Mouse (Mus musculus): ENCODE measurements around the gene Cnksr3. TPM values are rescaled to one million over a fixed set of nuclear protein-coding genes. Genes with fewer than 3 reads are reported as not detected.
A peak's percentile ranks its signal among the peaks of the same experiment; 100 is the strongest.

Cnksr3 gene
- 2.4 and 3.5 TPM in 2 replicates for total RNA-seq (2014; rRNA removed)
- 1.8 and 2.0 TPM in 2 replicates for polyA plus RNA-seq (2015; fragmentation: Nextera tagmentation; extraction: Ambion mirVana)

GRCm38 (mm10) chr10:7211696-7212482, at the start of gene Cnksr3:
Gene Cnksr3 (minus strand): TSS chr10:7212237.
- TF ChIP-seq CTCF (IDR thresholded peaks at IDR 0.05; ENCODE audit: low read depth): no peak
- Histone ChIP-seq H3K4me1 (ENCODE audit: insufficient read depth) (peaks cover 8% of the 10 kb centered on the region; the same call in 1 of the 2 replicates), H3K9me3 (ENCODE audit: low read length) (no peaks in the 10 kb centered on the region), H3K4me2 (ENCODE audit: low read depth) (peak within 1 kb of the TSS; percentile 100), H3K27ac (ENCODE audit: low read depth, low read length) (peak within 1 kb of the TSS; percentile 79), H3K36me3 (ENCODE audit: insufficient read depth) (no peaks in the 10 kb centered on the region), H3K9ac (peak within 1 kb of the TSS; percentile 55), H3K27me3 (ENCODE audit: insufficient read depth, low read length) (no peaks in the 10 kb centered on the region), H3K4me3 (ENCODE audit: low read depth, low read length) (peak within 1 kb of the TSS; percentile 63)
- WGBS: under 1% methylated on average over 72 of the region's 74 CpGs
- ATAC-seq: peak; percentile 90
- DNase-seq: peak; percentile 91

- no peak overlapping the region for H3K4me3 ChIP-seq (ENCODE audit: low read depth, low read length)
- DNase-seq (no peak), ATAC-seq (no peak)
- no peak overlapping the region for H3K27ac ChIP-seq (ENCODE audit: low read depth, low read length)
- WGBS: 57% methylated on average over 10 of the region's 10 CpGs
- H3K36me3 ChIP-seq (ENCODE audit: insufficient read depth): no peaks in the 10 kb centered on the region
- no peak overlapping the region for H3K4me2 ChIP-seq (ENCODE audit: low read depth)
- H3K9me3 ChIP-seq (ENCODE audit: low read length): no peaks in the 10 kb centered on the region
- TF ChIP-seq CTCF (IDR thresholded peaks at IDR 0.05; ENCODE audit: low read depth): no peak
- no peaks in the 10 kb centered on the region for H3K4me1 ChIP-seq (ENCODE audit: insufficient read depth)
- H3K27me3 ChIP-seq (ENCODE audit: insufficient read depth, low read length): no peaks in the 10 kb centered on the region
- H3K9ac ChIP-seq: no peak overlapping the region
These were observed 48.4 kb upstream of the Cnksr3 start for GRCm38 (mm10) chr10:7260166-7261108.

GRCm38 (mm10) chr10:7258607-7259006, 46.6 kb upstream of the Cnksr3 start:
- TF ChIP-seq CTCF (IDR thresholded peaks at IDR 0.05; ENCODE audit: low read depth): no peak
- Histone ChIP-seq H3K36me3 (ENCODE audit: insufficient read depth) (no peaks in the 10 kb centered on the region), H3K9me3 (ENCODE audit: low read length) (no peaks in the 10 kb centered on the region), H3K4me2 (ENCODE audit: low read depth) (no peak overlapping the region), H3K4me3 (ENCODE audit: low read depth, low read length) (no peak overlapping the region), H3K27ac (ENCODE audit: low read depth, low read length) (no peak overlapping the region), H3K27me3 (ENCODE audit: insufficient read depth, low read length) (no peaks in the 10 kb centered on the region), H3K9ac (no peak overlapping the region), H3K4me1 (ENCODE audit: insufficient read depth) (no peaks in the 10 kb centered on the region)
- 92% methylated on average over 5 of the region's 5 CpGs for WGBS
- DNase-seq (no peak), ATAC-seq (no peak)

- H3K9ac ChIP-seq: no peak overlapping the region
- no peak for TF ChIP-seq CTCF (IDR thresholded peaks at IDR 0.05; ENCODE audit: low read depth)
These were observed 38.4 kb upstream of the Cnksr3 start for GRCm38 (mm10) chr10:7250455-7250854.

GRCm38 (mm10) chr10:7234601-7235000, 22.6 kb upstream of the Cnksr3 start:
- no peaks in the 10 kb centered on the region for H3K9me3 ChIP-seq (ENCODE audit: low read length)
- no peak overlapping the region for H3K4me2 ChIP-seq (ENCODE audit: low read depth)
- no peak overlapping the region for H3K9ac ChIP-seq
- WGBS: 34% methylated on average over 3 of the region's 5 CpGs
- ATAC-seq (no peak), DNase-seq (no peak)
- TF ChIP-seq CTCF (IDR thresholded peaks at IDR 0.05; ENCODE audit: low read depth): no peak
- no peaks in the 10 kb centered on the region for H3K27me3 ChIP-seq (ENCODE audit: insufficient read depth, low read length)
- no peak overlapping the region for H3K4me3 ChIP-seq (ENCODE audit: low read depth, low read length)
- H3K36me3 ChIP-seq (ENCODE audit: insufficient read depth): no peaks in the 10 kb centered on the region
- H3K27ac ChIP-seq (ENCODE audit: low read depth, low read length): no peak overlapping the region
- no peaks in the 10 kb centered on the region for H3K4me1 ChIP-seq (ENCODE audit: insufficient read depth)

More at GRCm38 (mm10) chr10:7250455-7250854, 38.4 kb upstream of the Cnksr3 start:
- no peaks in the 10 kb centered on the region for H3K9me3 ChIP-seq (ENCODE audit: low read length)
- H3K27me3 ChIP-seq (ENCODE audit: insufficient read depth, low read length): no peaks in the 10 kb centered on the region
- H3K36me3 ChIP-seq (ENCODE audit: insufficient read depth): no peaks in the 10 kb centered on the region
- WGBS: 77% methylated on average over 2 of the region's 2 CpGs
- DNase-seq: no peak
- no peak overlapping the region for H3K4me2 ChIP-seq (ENCODE audit: low read depth)
- no peak overlapping the region for H3K4me3 ChIP-seq (ENCODE audit: low read depth, low read length)
- no peak overlapping the region for H3K27ac ChIP-seq (ENCODE audit: low read depth, low read length)
- H3K4me1 ChIP-seq (ENCODE audit: insufficient read depth): no peaks in the 10 kb centered on the region
- ATAC-seq: no peak

- WGBS: 79% methylated on average over 3 of the region's 3 CpGs
- ATAC-seq (no peak), DNase-seq (no peak)
- no peaks in the 10 kb centered on the region for H3K27me3 ChIP-seq (ENCODE audit: insufficient read depth, low read length)
- H3K36me3 ChIP-seq (ENCODE audit: insufficient read depth): no peaks in the 10 kb centered on the region
- H3K27ac ChIP-seq (ENCODE audit: low read depth, low read length): no peak overlapping the region
- H3K4me3 ChIP-seq (ENCODE audit: low read depth, low read length): no peak overlapping the region
- no peaks in the 10 kb centered on the region; the same call in 1 of the 2 replicates for H3K4me1 ChIP-seq (ENCODE audit: insufficient read depth)
- no peak overlapping the region for H3K9ac ChIP-seq
- TF ChIP-seq CTCF (IDR thresholded peaks at IDR 0.05; ENCODE audit: low read depth): no peak
- H3K4me2 ChIP-seq (ENCODE audit: low read depth): no peak overlapping the region
- no peaks in the 10 kb centered on the region for H3K9me3 ChIP-seq (ENCODE audit: low read length)
These were observed 5.6 kb upstream of the Cnksr3 start for GRCm38 (mm10) chr10:7217551-7218127.

Data from forebrain, postnatal 0 days (tissue).